Mouse (Mus musculus) hindbrain, embryonic 13.5 days (tissue): ENCODE results near the gene Vmn2r17. TPM values are rescaled to one million over a fixed set of nuclear protein-coding genes. Genes with fewer than 3 reads are reported as not detected.

Experiments
- ATAC-seq: fragments of 200-750 bp; cut with Nextera tagmentation; 2 replicates; pipeline ENCODE4 v1.8.0; 2017; ENCODE audit warnings: moderate TSS enrichment; ENCODE audit not compliant: low FRiP score
- H3K27ac ChIP-seq: fragments of 300-500 bp; sonication (generic); 2 replicates; pipeline ENCODE4 v1.5.1; 2015; ENCODE audit warnings: inconsistent platforms, mild to moderate bottlenecking, moderate library complexity
- H3K27me3 ChIP-seq: fragments of 300-500 bp; sonication (generic); 2 replicates; pipeline ENCODE4 v1.6.1; 2015; ENCODE audit warnings: mild to moderate bottlenecking, inconsistent platforms
- H3K36me3 ChIP-seq: fragments of 300-500 bp; sonication (generic); 2 replicates; pipeline ENCODE4 v1.6.1; 2015; ENCODE audit warnings: mild to moderate bottlenecking, inconsistent platforms
- H3K4me1 ChIP-seq: fragments of 300-500 bp; sonication (generic); replicated peaks from 2 replicates; pipeline ENCODE4 v1.6.1; 2015; ENCODE audit warnings: inconsistent platforms
- H3K4me2 ChIP-seq: fragments of 300-500 bp; sonication (generic); 2 replicates; pipeline ENCODE4 v1.6.1; 2015; ENCODE audit warnings: inconsistent platforms, mild to moderate bottlenecking, moderate library complexity
- H3K4me3 ChIP-seq: fragments of 300-500 bp; sonication (generic); 2 replicates; pipeline ENCODE4 v1.5.1; 2015; ENCODE audit warnings: mild to moderate bottlenecking, inconsistent platforms
- H3K9ac ChIP-seq: fragments of 300-500 bp; sonication (generic); 2 replicates; pipeline ENCODE4 v1.6.1; 2015; ENCODE audit warnings: mild to moderate bottlenecking, inconsistent platforms
- H3K9me3 ChIP-seq: fragments of 300-500 bp; sonication (generic); 2 replicates; pipeline ENCODE4 v1.6.1; 2016; ENCODE audit warnings: inconsistent platforms
- WGBS: fragments of 180-500 bp; shearing (Covaris S2); methylation state at CpG from one replicate; pipeline ENCODE4 v1.1.7; 2015; 5-methylcytosine and 5-hydroxymethylcytosine counted together
- polyA plus RNA-seq: library from polyadenylated mRNA; unstranded; fragments of >200 nt; fragmentation: Nextera tagmentation; extraction: Ambion mirVana; gene quantifications from 2 replicates; pipeline ENCODE4 v1.2.1, GENCODE M21; 2015

The Vmn2r17 gene
- polyA plus RNA-seq = not detected in 2 replicates

- H3K36me3 ChIP-seq = no peaks in the 10 kb centered on the region
- H3K27me3 ChIP-seq = no peaks in the 10 kb centered on the region
- no peak for ATAC-seq
- WGBS = 66% methylated on average over 2 of the region's 2 CpGs
- no peak within 1 kb of the TSS for H3K4me3 ChIP-seq
- peaks cover 9% of the 10 kb centered on the region for H3K9me3 ChIP-seq
- H3K4me2 ChIP-seq = no peak within 1 kb of the TSS
- no peaks in the 10 kb centered on the region for H3K4me1 ChIP-seq
- no peak within 1 kb of the TSS for H3K27ac ChIP-seq
- no peak within 1 kb of the TSS for H3K9ac ChIP-seq
Observed at GRCm38 (mm10) chr5:109419388-109419787, at the start of gene Vmn2r17. Gene Vmn2r17, plus strand, starts transcription at chr5:109419688.

GRCm38 (mm10) chr5:109466576-109467506 is 47.4 kb downstream of the Vmn2r17 start:
- no peak overlapping the region for H3K9ac ChIP-seq
- peaks cover 6% of the 10 kb centered on the region; the same call in 1 of the 2 replicates for H3K9me3 ChIP-seq
- H3K4me1 ChIP-seq = no peaks in the 10 kb centered on the region
- H3K27me3 ChIP-seq = no peaks in the 10 kb centered on the region
- peak overlapping the region; percentile 33 for H3K4me2 ChIP-seq
- no peaks in the 10 kb centered on the region for H3K36me3 ChIP-seq
- ATAC-seq = peak; percentile 72; the same call in 1 of the 2 replicates
- WGBS = 24% methylated on average over 19 of the region's 21 CpGs
- no peak overlapping the region for H3K27ac ChIP-seq
- peak overlapping the region; percentile 27 for H3K4me3 ChIP-seq

GRCm38 (mm10) chr5:109506729-109507128 is 87.2 kb downstream of the Vmn2r17 start:
- Histone ChIP-seq H3K4me3 (no peak overlapping the region), H3K27ac (no peak overlapping the region), H3K36me3 (no peaks in the 10 kb centered on the region), H3K4me1 (no peaks in the 10 kb centered on the region), H3K27me3 (no peaks in the 10 kb centered on the region), H3K9me3 (peaks cover 9% of the 10 kb centered on the region; the same call in 1 of the 2 replicates), H3K4me2 (no peak overlapping the region), H3K9ac (no peak overlapping the region)
- ATAC-seq = no peak
- WGBS = 13% methylated on average over 1 of the region's 1 CpGs

Other genes with a start within 250 kb of the Vmn2r17 start
- gene Vmn2r13, start 227.5 kb upstream of the Vmn2r17 start, polyA plus RNA-seq = not detected in 2 replicates
- gene Vmn2r14, start 195.0 kb upstream of the Vmn2r17 start, polyA plus RNA-seq = not detected in 2 replicates
- not detected in 2 replicates for gene Vmn2r15, start 122.0 kb upstream of the Vmn2r17 start, polyA plus RNA-seq
- not detected in 2 replicates for gene Vmn2r16, start 89.5 kb upstream of the Vmn2r17 start, polyA plus RNA-seq
- gene Crlf2, start 139.3 kb downstream of the Vmn2r17 start, polyA plus RNA-seq = 14.4 and 16.7 TPM in 2 replicates